ENCODE assay signal across 12 mouse cellular contexts in the genomic region with DNA sequence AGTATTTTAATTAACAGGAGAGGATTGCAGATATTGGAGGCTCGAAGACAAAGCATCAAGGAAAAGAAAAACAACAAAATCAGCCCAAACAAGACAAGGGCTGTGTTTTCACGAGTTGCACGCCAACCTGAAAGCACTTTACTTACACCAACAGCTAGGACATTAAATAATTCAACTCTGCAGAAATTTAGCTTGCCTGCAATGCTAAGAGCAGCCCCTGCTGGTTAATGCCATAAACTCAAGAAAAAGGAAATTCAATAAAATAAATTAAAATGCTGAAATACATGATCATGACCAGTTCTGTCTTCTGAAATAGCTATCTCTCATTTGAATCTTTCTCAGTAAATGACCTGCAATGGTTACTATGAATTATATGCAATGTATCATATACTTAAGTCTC.
DNase-seq lines count a peak whose midpoint lies in the region; ATAC-seq and TF ChIP-seq lines count a peak whose summit lies in the region.
"Had no signal": no experiment of that assay in that cellular context is flagged by ENCODE, and none has a peak within 500 bp of the region (broad histone marks: within the 10 kb centered on the region; RNA-seq: fewer than 3 reads in every experiment).

No protein-coding gene starts in this region.

- peak; percentile 38 for TF ChIP-seq CTCF in heart, postnatal 0 days (IDR thresholded peaks at IDR 0.05; ENCODE audit: low read depth)
- peak in 1 of 3 experiments; percentile 31; a peak in 2 of 6 replicates for TF ChIP-seq CTCF in MEL (IDR thresholded peaks at IDR 0.05 in 2 of 3, conservative IDR thresholded peaks at IDR 0.05 in 1 of 3; ENCODE audit: control insufficient read depth in 1 of 3, insufficient read depth in 1 of 3, low read depth in 2 of 3, low read length in 3 of 3, poor library complexity in 1 of 3, severe bottlenecking in 1 of 3)

- no peaks in the 10 kb centered on the region for H3K9me3 ChIP-seq in heart, postnatal 0 days (replicated peaks; ENCODE audit: control insufficient read depth, low read length)
- H3K9me3 ChIP-seq in heart, embryonic 10.5 days: no peaks in the 10 kb centered on the region
- H3K9me3 ChIP-seq in MEL (replicated peaks; ENCODE audit: insufficient read depth, low read length): no peaks in the 10 kb centered on the region
- no peaks in the 10 kb centered on the region for H3K9me3 ChIP-seq in embryonic facial prominence, embryonic 14.5 days (ENCODE audit: control insufficient read depth, low read length)

- no peaks in the 10 kb centered on the region for H3K36me3 ChIP-seq in heart, postnatal 0 days (replicated peaks; ENCODE audit: control insufficient read depth, insufficient read depth, low read length)
- H3K36me3 ChIP-seq in heart, embryonic 10.5 days: no peaks in the 10 kb centered on the region
- H3K36me3 ChIP-seq in MEL (ENCODE audit: control insufficient read depth in 1 of 2, insufficient read depth in 2 of 2, low read length in 2 of 2): no peaks in the 10 kb centered on the region
- no peaks in the 10 kb centered on the region for H3K36me3 ChIP-seq in embryonic facial prominence, embryonic 14.5 days (ENCODE audit: control insufficient read depth, insufficient read depth, low read length)

- 23% methylated on average over 3 of the region's 3 CpGs for WGBS in heart, postnatal 0 days
- 51% methylated on average over 3 of the region's 3 CpGs for WGBS in heart, embryonic 10.5 days
- WGBS in embryonic facial prominence, embryonic 14.5 days: 26% methylated on average over 3 of the region's 3 CpGs

- H3K27ac ChIP-seq in heart, postnatal 0 days (ENCODE audit: low read depth): no peak overlapping the region
- no peak overlapping the region for H3K27ac ChIP-seq in heart, embryonic 10.5 days
- H3K27ac ChIP-seq in MEL (ENCODE audit: control insufficient read depth, low read depth, low read length): no peak overlapping the region
- no peak overlapping the region for H3K27ac ChIP-seq in embryonic facial prominence, embryonic 14.5 days (replicated peaks; ENCODE audit: low read depth, low read length)

- no peak for TF ChIP-seq POLR2A in MEL (IDR thresholded peaks at IDR 0.05; ENCODE audit: control insufficient read depth in 1 of 2, insufficient read depth in 1 of 2, low read depth in 1 of 2, low read length in 2 of 2, poor library complexity in 1 of 2)

- H3K4me1 ChIP-seq in heart, postnatal 0 days (ENCODE audit: control insufficient read depth, insufficient read depth): no peaks in the 10 kb centered on the region
- no peaks in the 10 kb centered on the region for H3K4me1 ChIP-seq in heart, embryonic 10.5 days
- H3K4me1 ChIP-seq in MEL (ENCODE audit: control insufficient read depth in 1 of 2, insufficient read depth in 2 of 2, low read length in 2 of 2): no peaks in the 10 kb centered on the region
- no peaks in the 10 kb centered on the region for H3K4me1 ChIP-seq in embryonic facial prominence, embryonic 14.5 days (ENCODE audit: control insufficient read depth, insufficient read depth, low read length)

- ATAC-seq in heart, postnatal 0 days (ENCODE audit: insufficient read depth, low read depth): no peak
- ATAC-seq in embryonic facial prominence, embryonic 14.5 days (ENCODE audit: low read depth): no peak
- ATAC-seq in inflammation-experienced regulatory T-cells, adult 6 months: no peak

- no peaks in the 10 kb centered on the region for H3K79me2 ChIP-seq in MEL (ENCODE audit: control insufficient read depth, insufficient read depth, low read length, poor library complexity)

- peak; percentile 43 for TF ChIP-seq RAD21 in MEL (IDR thresholded peaks at IDR 0.05; ENCODE audit: low read depth, low read length)

- intact Hi-C loops in left cerebral cortex, postnatal 25 days (cut with DNase I): no loop called here

- no peak for TF ChIP-seq EP300 in heart, postnatal 0 days (IDR thresholded peaks at IDR 0.05; ENCODE audit: low read depth)
- TF ChIP-seq EP300 in MEL (IDR thresholded peaks at IDR 0.05; ENCODE audit: low read depth in 1 of 2, low read length in 2 of 2): no peak

- no peak overlapping the region for H3K4me2 ChIP-seq in heart, postnatal 0 days (ENCODE audit: low read depth, low read length)
- H3K4me2 ChIP-seq in embryonic facial prominence, embryonic 14.5 days (ENCODE audit: low read depth, low read length): no peak overlapping the region

- no peak for DNase-seq in heart, postnatal 0 days (ENCODE audit: low spot score)
- no peak for DNase-seq in heart, embryonic 10.5 days (ENCODE audit: low spot score)
- DNase-seq in left cerebral cortex, postnatal 25 days (ENCODE audit: low spot score in 2 of 2): peak; percentile 27 to 39
- DNase-seq in left cerebral cortex, adult 8-10 months (ENCODE audit: low spot score in 2 of 2): no peak
- DNase-seq in MEL (ENCODE audit: low read depth, low spot score): no peak
- peak; percentile 58 for DNase-seq in embryonic facial prominence, embryonic 14.5 days (ENCODE audit: low spot score)
- DNase-seq: cerebellum, adult 9-11 months; heart, adult 18-20 months; heart, postnatal 36 days; thymus, adult 18-20 months had no signal

- no peak overlapping the region for H3K4me3 ChIP-seq in heart, postnatal 0 days (ENCODE audit: low read depth, low read length)
- H3K4me3 ChIP-seq in heart, embryonic 10.5 days: no peak overlapping the region
- H3K4me3 ChIP-seq in MEL (ENCODE audit: control insufficient read depth in 1 of 2, insufficient read depth in 1 of 2, low read depth in 2 of 2, low read length in 2 of 2): no peak overlapping the region
- no peak overlapping the region for H3K4me3 ChIP-seq in embryonic facial prominence, embryonic 14.5 days (ENCODE audit: low read depth, low read length)

- no peaks in the 10 kb centered on the region for H3K27me3 ChIP-seq in heart, postnatal 0 days (ENCODE audit: control insufficient read depth, insufficient read depth, low read length)
- no peaks in the 10 kb centered on the region for H3K27me3 ChIP-seq in heart, embryonic 10.5 days (ENCODE audit: insufficient read depth, poor library complexity, severe bottlenecking)
- no peaks in the 10 kb centered on the region for H3K27me3 ChIP-seq in MEL (ENCODE audit: control insufficient read depth in 1 of 2, insufficient read depth in 2 of 2, low read length in 2 of 2)
- H3K27me3 ChIP-seq in embryonic facial prominence, embryonic 14.5 days (replicated peaks; ENCODE audit: control insufficient read depth, insufficient read depth, low read length): no peaks in the 10 kb centered on the region
- H3K27me3 ChIP-seq: CH12.LX had no signal

- no peak overlapping the region for H3K9ac ChIP-seq in heart, postnatal 0 days (replicated peaks; ENCODE audit: low read depth, low read length)
- H3K9ac ChIP-seq in MEL (ENCODE audit: control insufficient read depth, low read depth, low read length, poor library complexity, severe bottlenecking): no peak overlapping the region
- H3K9ac ChIP-seq in embryonic facial prominence, embryonic 14.5 days (ENCODE audit: low read depth, low read length): no peak overlapping the region

TF ChIP-seq in MEL, 35 proteins besides CTCF, POLR2A, EP300 and RAD21:
- TF ChIP-seq HCFC1 (IDR thresholded peaks at IDR 0.05; ENCODE audit: low read depth, low read length) (no peak), ZKSCAN1 (IDR thresholded peaks at IDR 0.05; ENCODE audit: low read depth, low read length) (no peak), MYC (IDR thresholded peaks at IDR 0.05; ENCODE audit: low read depth, low read length) (no peak), NRF1 (IDR thresholded peaks at IDR 0.05; ENCODE audit: insufficient read depth, low read depth, low read length, poor library complexity, severe bottlenecking) (no peak), TCF12 (IDR thresholded peaks at IDR 0.05; ENCODE audit: low read depth, low read length) (no peak), MAFK (IDR thresholded peaks at IDR 0.05; ENCODE audit: borderline replicate concordance, low read depth, low read length) (no peak), POLR2AphosphoS2 (IDR thresholded peaks at IDR 0.05; ENCODE audit: low read length) (no peak), RCOR1 (IDR thresholded peaks at IDR 0.05; ENCODE audit: low read depth, low read length) (no peak), USF1 (IDR thresholded peaks at IDR 0.05; ENCODE audit: low read depth, low read length) (no peak), SMC3 (IDR thresholded peaks at IDR 0.05; ENCODE audit: low read depth, low read length) (peak; percentile 47), ZC3H11A (IDR thresholded peaks at IDR 0.05; ENCODE audit: low read depth, low read length) (peak; percentile 39; the same call in 1 of the 2 replicates)

Comparison
In these comparisons a context has a peak if more than half of its experiments do, and no peak if none do; other contexts are left out.
1. DNase-seq: peak in left cerebral cortex, postnatal 25 days (2 of 2) and embryonic facial prominence, embryonic 14.5 days (single experiment); none in heart, postnatal 0 days (single experiment), heart, embryonic 10.5 days (single experiment), left cerebral cortex, adult 8-10 months (0 of 2) and MEL (single experiment).